Mouse (Mus musculus) megakaryocyte-erythroid progenitor cell, adult 5 weeks (primary cell): ENCODE data around the gene H2-T23. TPM values are rescaled to one million over a fixed set of nuclear protein-coding genes. Genes with fewer than 3 reads are reported as not detected.

Experiments used
- polyA plus RNA-seq: library from polyadenylated mRNA; stranded (reverse); fragments of >175 nt; gene quantifications from 2 replicates; pipeline ENCODE4 v1.2.3, GENCODE M21; 2012

H2-T23 gene
- polyA plus RNA-seq, result 172 and 205 TPM in 2 replicates

DNA sequence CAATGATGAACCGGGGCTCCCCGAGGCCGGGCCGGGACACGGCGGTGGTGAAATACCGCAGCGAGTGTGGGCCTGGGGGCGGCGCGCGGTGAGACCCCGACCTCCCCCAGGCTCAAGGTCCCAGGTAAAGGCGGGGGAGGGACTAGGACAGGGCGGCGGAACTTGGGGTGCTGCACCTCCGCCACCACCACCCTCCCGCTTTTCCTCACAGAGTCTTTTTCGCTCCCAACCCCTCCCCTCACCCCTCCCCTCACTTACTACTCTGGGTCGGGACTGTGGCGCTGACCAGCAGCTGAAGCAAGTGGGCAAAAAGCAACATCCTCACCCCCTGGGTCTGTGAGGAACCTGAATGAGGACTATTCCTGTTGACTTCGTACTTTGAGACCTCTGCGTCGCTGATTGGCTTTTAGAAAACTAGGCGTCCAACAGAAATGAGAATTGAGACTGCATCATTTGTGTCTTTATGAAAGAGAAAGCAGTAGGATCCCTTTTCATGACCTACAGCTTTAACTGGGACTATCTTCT, at the start of gene H2-T23:
TSS of gene H2-T23 (minus strand) at position 505 of the 525 bp plus-strand sequence.

DNA sequence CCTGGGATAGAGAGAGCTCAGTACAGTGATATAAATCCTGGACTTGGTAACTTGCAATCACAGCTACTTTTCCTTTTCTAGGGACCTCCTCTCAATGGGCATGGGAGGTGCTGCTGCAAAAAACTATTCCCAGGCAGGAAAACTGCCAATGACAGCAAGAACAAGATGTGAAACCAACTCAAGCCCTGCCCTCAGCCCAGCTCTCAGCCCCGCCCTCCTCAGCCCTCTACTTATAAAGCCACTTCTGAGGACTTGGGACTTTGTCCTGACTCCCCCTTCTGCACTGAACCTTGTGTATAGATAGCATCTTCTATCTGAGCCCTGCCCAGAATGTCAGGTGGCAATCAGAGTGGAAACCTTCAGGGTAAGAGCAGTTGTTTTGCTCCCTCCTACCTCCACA, 25.7 kb upstream of the H2-T23 start, which contains the start of gene Gm11127:
TSS of gene Gm11127 (minus strand) at position 10 of the 400 bp plus-strand sequence.

DNA sequence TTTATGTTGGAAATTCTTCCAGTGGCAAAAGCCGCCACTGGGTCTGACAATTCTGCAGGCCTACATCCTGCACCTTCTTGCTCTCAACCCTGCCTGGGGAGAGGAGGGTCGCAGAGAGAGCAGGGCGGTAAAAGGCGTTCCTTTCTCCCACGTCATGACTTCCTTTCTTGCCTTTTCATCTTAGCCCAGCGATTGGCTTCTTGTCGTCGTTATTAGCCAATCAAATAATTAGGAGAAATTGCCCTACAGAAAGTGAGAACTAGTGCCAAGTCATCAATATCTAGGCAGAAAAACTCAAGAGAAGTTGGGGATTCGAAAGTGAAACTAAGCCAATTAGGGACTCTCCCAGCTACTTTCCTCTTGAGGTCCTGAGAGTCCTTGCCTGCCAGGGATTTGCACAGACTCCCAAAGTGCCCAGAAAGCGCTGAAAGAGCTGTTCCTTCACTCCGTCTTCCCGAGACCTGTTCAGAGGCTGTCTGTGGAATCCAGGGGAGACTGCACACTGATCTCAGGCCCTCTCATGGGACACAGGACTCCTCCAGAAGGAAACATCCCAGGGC, 10.0 kb upstream of the H2-T23 start, which contains the start of the genes H2-T22 and Gm6034:
TSS of gene H2-T22 (minus strand) at position 138 of the 560 bp plus-strand sequence.
TSS of gene Gm6034 (plus strand) at position 352 of the 560 bp plus-strand sequence.

GRCm38 (mm10) chr17:36020191-36021073, 12.2 kb downstream of the H2-T23 start, which contains the start of gene H2-T24:
Gene H2-T24 (minus strand): TSS chr17:36020560.

Other genes with a start within 250 kb of the H2-T23 start
- gene Ier3, start 211.2 kb downstream of the H2-T23 start, polyA plus RNA-seq, result 131 and 159 TPM in 2 replicates
- 86.8 and 112 TPM in 2 replicates for gene Flot1, start 209.6 kb downstream of the H2-T23 start, polyA plus RNA-seq
- 310 and 318 TPM in 2 replicates for gene Tubb5, start 194.5 kb downstream of the H2-T23 start, polyA plus RNA-seq
- 20.6 and 21.4 TPM in 2 replicates for gene Mdc1, start 191.3 kb downstream of the H2-T23 start, polyA plus RNA-seq
- 36.4 and 39.2 TPM in 2 replicates for gene Nrm, start 171.5 kb downstream of the H2-T23 start, polyA plus RNA-seq
- gene Ppp1r18, start 167.3 kb downstream of the H2-T23 start, polyA plus RNA-seq, result 108 and 116 TPM in 2 replicates
- gene Dhx16, start 153.0 kb downstream of the H2-T23 start, polyA plus RNA-seq, result 55.5 and 78.6 TPM in 2 replicates
- gene 2310061I04Rik, start 135.4 kb downstream of the H2-T23 start, polyA plus RNA-seq, result 115 and 120 TPM in 2 replicates
- 20.1 and 28.3 TPM in 2 replicates for gene Atat1, start 122.8 kb downstream of the H2-T23 start, polyA plus RNA-seq
- 7.6 and 13.3 TPM in 2 replicates for gene Mrps18b, start 116.5 kb downstream of the H2-T23 start, polyA plus RNA-seq
- 37.9 and 38.9 TPM in 2 replicates for gene Ppp1r10, start 116.4 kb downstream of the H2-T23 start, polyA plus RNA-seq
- 147 and 199 TPM in 2 replicates for gene Abcf1, start 63.1 kb downstream of the H2-T23 start, polyA plus RNA-seq
- 103 and 140 TPM in 2 replicates for gene Gnl1, start 53.0 kb downstream of the H2-T23 start, polyA plus RNA-seq
- gene Prr3, start 52.6 kb downstream of the H2-T23 start, polyA plus RNA-seq, result 43.9 and 60.7 TPM in 2 replicates
- 0.94 and 2.0 TPM in 2 replicates for gene H2-T24, start 12.3 kb downstream of the H2-T23 start, polyA plus RNA-seq
- gene H2-T22, start 9.9 kb upstream of the H2-T23 start, polyA plus RNA-seq, result 22.4 and 24.0 TPM in 2 replicates
- 0.03 TPM in 1 of 2 replicates, not detected in the other for gene Gm6034, start 10.1 kb upstream of the H2-T23 start, polyA plus RNA-seq
- 0.09 TPM in 1 of 2 replicates, not detected in the other for gene Gm11127, start 25.5 kb upstream of the H2-T23 start, polyA plus RNA-seq
- 0.06 TPM in 1 of 2 replicates, not detected in the other for gene Gm19684, start 88.8 kb upstream of the H2-T23 start, polyA plus RNA-seq
- not detected in 2 replicates for gene Gm7030, start 96.6 kb upstream of the H2-T23 start, polyA plus RNA-seq
- gene Gm8909, start 135.7 kb upstream of the H2-T23 start, polyA plus RNA-seq, result not detected in 2 replicates
- 0.16 TPM in 1 of 2 replicates, not detected in the other for gene H2-T3, start 157.4 kb upstream of the H2-T23 start, polyA plus RNA-seq
- 86.1 and 97.9 TPM in 2 replicates for gene Rpp21, start 225.2 kb upstream of the H2-T23 start, polyA plus RNA-seq
- gene Trim39, start 239.4 kb upstream of the H2-T23 start, polyA plus RNA-seq, result 10.1 and 14.0 TPM in 2 replicates